Mouse (Mus musculus) forebrain, embryonic 10.5 days (tissue): ENCODE measurements around the gene 4921536K21Rik. TPM values are rescaled to one million over a fixed set of nuclear protein-coding genes. Genes with fewer than 3 reads are reported as not detected.

Experiments
- DNase-seq: peaks from one replicate; pipeline ENCODE4 v3.0.0-alpha.2; 2017; ENCODE audit warnings: low spot score; ENCODE audit errors: extremely low spot score
- H3K27ac ChIP-seq: fragments of 300-500 bp; sonication (generic); 2 replicates; pipeline ENCODE4 v1.5.1; 2016; ENCODE audit warnings: mild to moderate bottlenecking
- H3K27me3 ChIP-seq: fragments of 300-500 bp; sonication (generic); 2 replicates; pipeline ENCODE4 v1.6.1; 2016; ENCODE audit warnings: mild to moderate bottlenecking; ENCODE audit not compliant: poor library complexity, severe bottlenecking
- H3K36me3 ChIP-seq: fragments of 300-500 bp; sonication (generic); replicated peaks from 2 replicates; pipeline ENCODE4 v1.6.1; 2016; ENCODE audit warnings: mild to moderate bottlenecking, moderate library complexity
- H3K4me1 ChIP-seq: fragments of 300-500 bp; sonication (generic); 2 replicates; pipeline ENCODE4 v1.6.1; 2016
- H3K4me3 ChIP-seq: fragments of 300-500 bp; sonication (generic); 2 replicates; pipeline ENCODE4 v1.5.1; 2016; ENCODE audit warnings: mild to moderate bottlenecking, moderate library complexity
- H3K9me3 ChIP-seq: fragments of 300-500 bp; sonication (generic); 2 replicates; pipeline ENCODE4 v1.6.1; 2016; ENCODE audit warnings: mild to moderate bottlenecking, moderate library complexity
- WGBS: fragments of 180-500 bp; shearing (Covaris S2); methylation state at CpG from one replicate; pipeline ENCODE4 v1.1.7; 2016; 5-methylcytosine and 5-hydroxymethylcytosine counted together
- polyA plus RNA-seq: library from polyadenylated mRNA; unstranded; fragments of >200 nt; fragmentation: Nextera tagmentation; extraction: Ambion mirVana; gene quantifications from 2 replicates; pipeline ENCODE4 v1.2.1, GENCODE M21; 2016

Gene 4921536K21Rik
- polyA plus RNA-seq, 1 experiment from 2014 or later = 1.7 TPM

DNA sequence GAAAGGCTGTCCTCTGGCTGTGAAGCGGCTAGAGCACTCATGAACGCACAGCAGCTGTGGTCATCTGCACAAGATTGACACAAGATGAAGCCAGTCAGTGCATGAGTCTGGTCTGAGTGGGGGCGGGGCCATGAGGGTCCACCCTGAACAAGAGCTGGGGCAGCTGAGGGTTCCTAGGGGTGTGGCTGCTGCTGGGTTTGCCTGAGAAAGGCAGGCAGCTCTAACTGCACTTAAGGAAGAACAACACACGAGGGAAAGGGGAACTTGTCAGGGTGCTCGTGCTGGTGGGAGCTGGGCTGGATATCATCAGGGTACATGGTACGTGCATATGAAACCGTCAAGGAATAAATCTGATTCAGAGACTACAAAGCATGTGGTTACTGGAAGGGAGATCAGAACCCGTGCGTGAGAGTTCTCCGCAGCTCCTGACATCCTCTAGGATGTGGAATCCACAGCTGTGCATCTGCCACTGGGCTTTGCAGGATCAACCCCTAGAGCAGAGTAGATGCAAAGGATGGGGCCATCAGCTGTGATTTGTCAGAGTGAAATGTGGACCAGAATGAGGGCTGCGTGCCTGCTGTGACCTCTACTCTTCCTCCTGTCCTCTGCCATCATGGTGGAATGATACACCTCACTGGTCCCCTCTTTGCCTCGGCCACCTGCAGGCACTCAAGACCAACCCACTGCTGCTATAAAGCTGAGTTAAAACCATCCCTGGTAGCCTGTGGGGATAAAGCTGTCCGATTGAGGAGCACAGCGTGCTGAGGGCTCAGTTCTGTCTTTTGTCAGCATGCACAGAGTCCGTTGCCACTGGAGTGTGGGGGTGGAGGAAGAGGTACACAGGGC lies 45.2 kb downstream of the 4921536K21Rik start:
- no peak overlapping the region for H3K27ac ChIP-seq
- H3K27me3 ChIP-seq = no peaks in the 10 kb centered on the region
- H3K9me3 ChIP-seq = peaks cover 3% of the 10 kb centered on the region; the same call in 1 of the 2 replicates
- no peaks in the 10 kb centered on the region for H3K4me1 ChIP-seq
- no peak for DNase-seq
- H3K4me3 ChIP-seq = no peak overlapping the region
- 85% methylated on average over 15 of the region's 15 CpGs for WGBS
- H3K36me3 ChIP-seq = no peaks in the 10 kb centered on the region

- Histone ChIP-seq H3K4me1 (no peaks in the 10 kb centered on the region), H3K9me3 (no peaks in the 10 kb centered on the region), H3K36me3 (no peaks in the 10 kb centered on the region), H3K4me3 (no peak overlapping the region), H3K27me3 (no peaks in the 10 kb centered on the region), H3K27ac (no peak overlapping the region)
- WGBS = 76% methylated on average over 2 of the region's 2 CpGs
- DNase-seq = no peak
Observed at GRCm38 (mm10) chr11:3846351-3846750, 48.5 kb downstream of the 4921536K21Rik start.

- H3K9me3 ChIP-seq = no peaks in the 10 kb centered on the region
- DNase-seq = no peak
- H3K4me1 ChIP-seq = no peaks in the 10 kb centered on the region
- no peaks in the 10 kb centered on the region for H3K36me3 ChIP-seq
- H3K27me3 ChIP-seq = no peaks in the 10 kb centered on the region
- H3K27ac ChIP-seq = no peak overlapping the region
- 89% methylated on average over 17 of the region's 17 CpGs for WGBS
- no peak overlapping the region for H3K4me3 ChIP-seq
Observed at GRCm38 (mm10) chr11:3843943-3844734, 50.8 kb downstream of the 4921536K21Rik start.

Other genes with a start within 250 kb of the 4921536K21Rik start
- gene Morc2a, start 245.9 kb downstream of the 4921536K21Rik start, polyA plus RNA-seq = 41.8 and 42.6 TPM in 2 replicates
- gene Osbp2, start 31.2 kb downstream of the 4921536K21Rik start, polyA plus RNA-seq = 0.48 and 0.89 TPM in 2 replicates
- 18.6 and 19.6 TPM in 2 replicates for gene Dusp18, start 142 bp upstream of the 4921536K21Rik start, polyA plus RNA-seq
- 4.8 and 5.1 TPM in 2 replicates for gene Slc35e4, start 19.6 kb upstream of the 4921536K21Rik start, polyA plus RNA-seq
- gene Tcn2, start 37.1 kb upstream of the 4921536K21Rik start, polyA plus RNA-seq = 19.4 and 21.1 TPM in 2 replicates
- 116 and 118 TPM in 2 replicates for gene Pes1, start 68.9 kb upstream of the 4921536K21Rik start, polyA plus RNA-seq
- gene 4930556J24Rik, start 81.7 kb upstream of the 4921536K21Rik start, polyA plus RNA-seq = 0.36 TPM in 2 replicates
- gene Gal3st1, start 88.5 kb upstream of the 4921536K21Rik start, polyA plus RNA-seq = 0.16 and 0.17 TPM in 2 replicates
- not detected in 2 replicates for gene Sec14l4, start 136.4 kb upstream of the 4921536K21Rik start, polyA plus RNA-seq
- not detected in 2 replicates for gene Sec14l3, start 169.7 kb upstream of the 4921536K21Rik start, polyA plus RNA-seq
- 13.7 and 14.4 TPM in 2 replicates for gene Mtfp1, start 200.3 kb upstream of the 4921536K21Rik start, polyA plus RNA-seq
- 3.0 and 3.5 TPM in 2 replicates for gene Sec14l2, start 228.3 kb upstream of the 4921536K21Rik start, polyA plus RNA-seq
- 19.1 and 19.7 TPM in 2 replicates for gene Rnf215, start 240.1 kb upstream of the 4921536K21Rik start, polyA plus RNA-seq